Mouse (Mus musculus): ENCODE data around the gene Adamts17. TPM values are rescaled to one million over a fixed set of nuclear protein-coding genes. Genes with fewer than 3 reads are reported as not detected.

Gene Adamts17
- total RNA-seq, 2 experiments from 2014 or later: 19.0 to 24.1 TPM

GRCm38 (mm10) chr7:66905941-66906340 lies 66.4 kb downstream of the Adamts17 start:
- DNase-seq (ENCODE audit: extremely low spot score in 1 of 2, low spot score in 2 of 2): no peak
- intact Hi-C loops (cut with DNase I): no loop called here

- intact Hi-C loops (cut with DNase I): no loop called here
- DNase-seq (ENCODE audit: extremely low spot score in 1 of 2, low spot score in 2 of 2): peak in 1 of 2 experiments; percentile 64
Observed at GRCm38 (mm10) chr7:66912866-66913265, 73.3 kb downstream of the Adamts17 start.

- intact Hi-C loops (cut with DNase I): no loop called here
- DNase-seq (ENCODE audit: extremely low spot score in 1 of 2, low spot score in 2 of 2): no peak
Observed at GRCm38 (mm10) chr7:66923595-66923994, 84.1 kb downstream of the Adamts17 start.

- DNase-seq (ENCODE audit: extremely low spot score in 1 of 2, low spot score in 2 of 2): no peak
- intact Hi-C loops (cut with DNase I): no loop called here
Observed at GRCm38 (mm10) chr7:66924104-66924503, 84.6 kb downstream of the Adamts17 start.

GRCm38 (mm10) chr7:66929263-66929662 lies 89.7 kb downstream of the Adamts17 start:
- intact Hi-C loops (cut with DNase I): no loop called here
- DNase-seq (ENCODE audit: extremely low spot score in 1 of 2, low spot score in 2 of 2): peak in 1 of 2 experiments; percentile 59

GRCm38 (mm10) chr7:66931291-66931690 lies 91.8 kb downstream of the Adamts17 start:
- no peak for DNase-seq (ENCODE audit: extremely low spot score in 1 of 2, low spot score in 2 of 2)
- intact Hi-C loops (cut with DNase I): no loop called here

GRCm38 (mm10) chr7:66933251-66933650 lies 93.7 kb downstream of the Adamts17 start:
- intact Hi-C loops (cut with DNase I): no loop called here
- DNase-seq (ENCODE audit: extremely low spot score in 1 of 2, low spot score in 2 of 2): peak in 1 of 2 experiments; percentile 31

GRCm38 (mm10) chr7:66934062-66934461 lies 94.5 kb downstream of the Adamts17 start:
- DNase-seq (ENCODE audit: extremely low spot score in 1 of 2, low spot score in 2 of 2): peak; percentile 38 to 42
- intact Hi-C loops (cut with DNase I): no loop called here

- DNase-seq (ENCODE audit: extremely low spot score in 1 of 2, low spot score in 2 of 2): no peak
- intact Hi-C loops (cut with DNase I): no loop called here
Observed at GRCm38 (mm10) chr7:66935041-66935440, 95.5 kb downstream of the Adamts17 start.

GRCm38 (mm10) chr7:66936042-66936755 lies 96.7 kb downstream of the Adamts17 start:
- intact Hi-C loops (cut with DNase I): no loop called here
- DNase-seq (ENCODE audit: extremely low spot score in 1 of 2, low spot score in 2 of 2): no peak

GRCm38 (mm10) chr7:66936911-66937310 lies 97.4 kb downstream of the Adamts17 start:
- no peak for DNase-seq (ENCODE audit: extremely low spot score in 1 of 2, low spot score in 2 of 2)
- intact Hi-C loops (cut with DNase I): no loop called here

- intact Hi-C loops (cut with DNase I): no loop called here
- no peak for DNase-seq (ENCODE audit: extremely low spot score in 1 of 2, low spot score in 2 of 2)
Observed at GRCm38 (mm10) chr7:66938988-66939783, 99.7 kb downstream of the Adamts17 start.

- intact Hi-C loops (cut with DNase I): no loop called here
- no peak for DNase-seq (ENCODE audit: extremely low spot score in 1 of 2, low spot score in 2 of 2)
Observed at GRCm38 (mm10) chr7:66940761-66941160, 101.2 kb downstream of the Adamts17 start.

- DNase-seq (ENCODE audit: extremely low spot score in 1 of 2, low spot score in 2 of 2): no peak
- intact Hi-C loops (cut with DNase I): no loop called here
Observed at GRCm38 (mm10) chr7:66949006-66949405, 109.5 kb downstream of the Adamts17 start.

- DNase-seq (ENCODE audit: extremely low spot score in 1 of 2, low spot score in 2 of 2): no peak
- intact Hi-C loops (cut with DNase I): no loop called here
Observed at GRCm38 (mm10) chr7:66952921-66953320, 113.4 kb downstream of the Adamts17 start.

- intact Hi-C loops (cut with DNase I): no loop called here
- DNase-seq (ENCODE audit: extremely low spot score in 1 of 2, low spot score in 2 of 2): no peak
Observed at GRCm38 (mm10) chr7:66954073-66954472, 114.5 kb downstream of the Adamts17 start.

- DNase-seq (ENCODE audit: extremely low spot score in 1 of 2, low spot score in 2 of 2): no peak
- intact Hi-C loops (cut with DNase I): no loop called here
Observed at GRCm38 (mm10) chr7:66954723-66955122, 115.2 kb downstream of the Adamts17 start.

- intact Hi-C loops (cut with DNase I): no loop called here
- DNase-seq (ENCODE audit: extremely low spot score in 1 of 2, low spot score in 2 of 2): no peak
Observed at GRCm38 (mm10) chr7:66955455-66955919, 116.0 kb downstream of the Adamts17 start.

- intact Hi-C loops (cut with DNase I): no loop called here
- peak in 1 of 2 experiments; percentile 67 for DNase-seq (ENCODE audit: extremely low spot score in 1 of 2, low spot score in 2 of 2)
Observed at GRCm38 (mm10) chr7:66955978-66956377, 116.4 kb downstream of the Adamts17 start.

- intact Hi-C loops (cut with DNase I): no loop called here
- DNase-seq (ENCODE audit: extremely low spot score in 1 of 2, low spot score in 2 of 2): no peak
Observed at GRCm38 (mm10) chr7:66957764-66958163, 118.2 kb downstream of the Adamts17 start.

Data from left cerebral cortex, postnatal 10 days (tissue).